Mouse (Mus musculus) urinary bladder, adult 2 months (tissue): ENCODE data around the gene Naif1. TPM values are rescaled to one million over a fixed set of nuclear protein-coding genes. Genes with fewer than 3 reads are reported as not detected.

Experiments
- DNase-seq: peaks from one replicate; pipeline ENCODE4 v3.0.0; 2022; ENCODE audit warnings: low spot score
- polyA plus RNA-seq: library from polyadenylated mRNA; depleted of rRNA; stranded (reverse); fragments of >200 nt; gene quantifications from 2 replicates; pipeline ENCODE4 v1.2.3, GENCODE M21; 2012

Gene Naif1
- polyA plus RNA-seq, 1 experiment = 4.5 TPM

- DNase-seq = no peak
Observed at GRCm38 (mm10) chr2:32427720-32428119, 22.5 kb upstream of the Naif1 start.

GRCm38 (mm10) chr2:32428262-32428722 is 22.0 kb upstream of the Naif1 start:
- DNase-seq = peak; percentile 32

GRCm38 (mm10) chr2:32429215-32429891 is 20.9 kb upstream of the Naif1 start:
- DNase-seq = no peak

- peak; percentile 26 for DNase-seq
Observed at GRCm38 (mm10) chr2:32430701-32431676, 19.3 kb upstream of the Naif1 start.

- no peak for DNase-seq
Observed at GRCm38 (mm10) chr2:32436686-32437372, 13.4 kb upstream of the Naif1 start.

GRCm38 (mm10) chr2:32437612-32438166 is 12.6 kb upstream of the Naif1 start:
- no peak for DNase-seq

GRCm38 (mm10) chr2:32438733-32439132 is 11.5 kb upstream of the Naif1 start:
- no peak for DNase-seq

GRCm38 (mm10) chr2:32439177-32439576 is 11.1 kb upstream of the Naif1 start:
- no peak for DNase-seq

GRCm38 (mm10) chr2:32440164-32440563 is 10.1 kb upstream of the Naif1 start:
- DNase-seq = no peak

- no peak for DNase-seq
Observed at GRCm38 (mm10) chr2:32440632-32441031, 9.6 kb upstream of the Naif1 start.

- DNase-seq = no peak
Observed at GRCm38 (mm10) chr2:32441550-32441949, 8.7 kb upstream of the Naif1 start.

GRCm38 (mm10) chr2:32445535-32445934 is 4.7 kb upstream of the Naif1 start:
- DNase-seq = no peak

GRCm38 (mm10) chr2:32447264-32447936 is 2.9 kb upstream of the Naif1 start:
- DNase-seq = no peak

- no peak for DNase-seq
Observed at GRCm38 (mm10) chr2:32448480-32448879, 1.8 kb upstream of the Naif1 start.

GRCm38 (mm10) chr2:32450881-32451844 is 906 bp downstream of the Naif1 start, which contains the start of gene Slc25a25:
Gene Slc25a25 (minus strand): TSS chr2:32451445.
- peak; percentile 95 for DNase-seq

GRCm38 (mm10) chr2:32451870-32452372 is 1.7 kb downstream of the Naif1 start:
- DNase-seq = peak; percentile 96

- peak; percentile 30 for DNase-seq
Observed at GRCm38 (mm10) chr2:32452441-32452971, 2.2 kb downstream of the Naif1 start.

- DNase-seq = no peak
Observed at GRCm38 (mm10) chr2:32453641-32454303, 3.5 kb downstream of the Naif1 start.

GRCm38 (mm10) chr2:32454633-32455032 is 4.4 kb downstream of the Naif1 start:
- no peak for DNase-seq
